Mouse (Mus musculus) ES-Bruce4 (cell line): ENCODE results near the gene Dennd2a.

Experiments
- CTCF ChIP-seq: IDR thresholded peaks from one replicate; pipeline ENCODE4 v1.8.1; 2011; ENCODE audit warnings: low read depth, low read length
- EP300 ChIP-seq: IDR thresholded peaks from 2 replicates; pipeline ENCODE4 v1.6.1; 2011; ENCODE audit warnings: low read depth, low read length; ENCODE audit not compliant: insufficient read depth
- POLR2A ChIP-seq: IDR thresholded peaks from one replicate; pipeline ENCODE4 v1.8.1; 2011; ENCODE audit warnings: low read length; ENCODE audit not compliant: insufficient read depth

DNA sequence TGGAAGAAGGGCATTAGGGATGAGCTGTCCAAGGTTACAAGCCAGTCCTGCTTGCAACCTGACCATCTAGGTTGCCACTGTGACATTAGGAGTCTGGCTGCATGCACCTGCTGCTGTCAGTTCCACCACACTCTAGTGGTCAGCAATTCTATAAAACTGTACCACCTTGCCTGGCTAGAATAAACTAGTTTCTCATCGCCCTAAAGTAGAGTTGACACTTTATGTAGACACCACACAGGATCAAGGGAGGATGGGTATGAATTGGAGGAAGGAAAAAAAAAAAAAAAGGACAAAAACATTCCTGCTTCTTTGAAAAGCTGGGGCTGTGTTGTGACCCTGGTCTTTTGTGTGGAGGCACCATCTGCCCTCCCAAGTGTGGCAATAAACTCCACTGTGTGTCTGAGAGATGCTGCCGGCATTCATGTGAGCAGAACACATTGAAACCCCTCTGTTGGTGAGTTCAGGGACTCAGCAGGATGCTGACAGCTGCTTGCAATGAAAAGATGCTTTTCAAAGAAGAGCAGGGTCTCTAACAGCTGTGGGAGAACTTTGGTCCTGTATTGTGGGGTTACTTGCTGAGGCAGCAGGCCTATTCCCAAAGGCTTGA is 122.7 kb downstream of the Dennd2a start:
- TF ChIP-seq CTCF (no peak), POLR2A (no peak), EP300 (peak; percentile 80)
